Mouse (Mus musculus): ENCODE measurements around the gene Trpm1.

Gene Trpm1

GRCm38 (mm10) chr7:64276921-64277320, 123.3 kb downstream of the Trpm1 start:
- Histone ChIP-seq H3K36me3 (ENCODE audit: control insufficient read depth, insufficient read depth, low read length, poor library complexity, severe bottlenecking) (no peaks in the 10 kb centered on the region), H3K27me3 (ENCODE audit: control insufficient read depth, insufficient read depth, low read length, poor library complexity, severe bottlenecking) (no peaks in the 10 kb centered on the region)
- DNase-seq (ENCODE audit: low read depth, low spot score): no peak

DNA sequence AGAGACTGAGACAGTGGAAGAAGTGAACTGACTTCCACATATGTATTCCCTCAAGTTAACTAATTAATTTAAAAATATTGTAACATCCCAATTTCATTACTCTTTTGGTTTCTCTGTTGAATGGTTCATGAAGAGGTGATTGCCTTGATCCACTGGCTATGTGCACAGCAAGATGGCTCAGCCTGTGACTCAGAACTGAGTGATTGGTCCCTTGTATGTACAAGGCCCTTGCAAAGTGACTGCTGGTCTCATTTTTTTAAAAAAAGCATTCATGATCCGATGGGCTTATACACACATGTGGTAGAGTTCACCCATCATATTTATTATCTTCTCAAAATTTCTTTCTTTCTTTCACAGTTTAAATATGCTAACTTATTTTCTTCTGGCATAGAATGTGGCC, 124.9 kb downstream of the Trpm1 start:
- DNase-seq (ENCODE audit: low read depth, low spot score): no peak
- no peaks in the 10 kb centered on the region for H3K27me3 ChIP-seq (ENCODE audit: control insufficient read depth, insufficient read depth, low read length, poor library complexity, severe bottlenecking)
- no peaks in the 10 kb centered on the region for H3K36me3 ChIP-seq (ENCODE audit: control insufficient read depth, insufficient read depth, low read length, poor library complexity, severe bottlenecking)

DNA sequence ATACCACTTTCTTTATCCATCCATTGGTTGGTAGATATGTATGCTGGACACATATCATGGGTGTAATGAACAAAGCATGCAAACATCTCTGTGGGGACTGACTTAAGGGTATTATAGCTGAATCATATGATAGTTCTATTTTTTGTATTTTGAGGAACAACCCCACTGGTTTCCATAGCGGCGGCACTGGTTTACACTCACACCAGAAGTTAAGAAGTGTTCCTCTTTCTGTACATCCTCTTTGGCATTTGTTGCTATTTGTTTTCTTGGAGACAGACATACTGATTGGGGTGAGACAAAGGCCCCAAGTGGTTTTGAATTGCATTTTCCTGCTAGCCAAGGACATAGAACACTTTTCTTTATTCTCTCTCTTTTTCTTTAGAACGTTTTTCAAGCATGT, 125.9 kb downstream of the Trpm1 start:
- Histone ChIP-seq H3K27me3 (ENCODE audit: control insufficient read depth, insufficient read depth, low read length, poor library complexity, severe bottlenecking) (no peaks in the 10 kb centered on the region), H3K36me3 (ENCODE audit: control insufficient read depth, insufficient read depth, low read length, poor library complexity, severe bottlenecking) (no peaks in the 10 kb centered on the region)
- peak; percentile 24 for DNase-seq (ENCODE audit: low read depth, low spot score)

DNA sequence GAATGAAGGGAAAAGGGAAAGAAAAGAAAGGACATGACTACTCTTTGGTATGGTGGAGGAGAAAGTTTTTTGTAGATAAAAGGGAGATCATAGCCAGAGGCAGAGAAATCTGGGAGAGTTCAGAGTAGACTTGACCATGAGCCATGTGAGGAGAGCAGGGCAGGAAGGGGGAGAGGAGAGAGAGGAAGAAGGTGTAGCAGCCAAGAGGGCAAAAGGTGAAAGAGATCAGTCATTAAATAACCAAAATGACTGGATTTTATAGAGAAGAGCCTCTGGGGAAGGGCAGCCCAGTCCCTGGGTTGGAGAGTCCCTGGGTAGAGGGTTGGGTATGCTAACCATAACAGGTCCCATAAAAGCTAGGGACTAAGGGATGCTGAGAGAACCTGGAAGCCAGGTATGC, 132.9 kb downstream of the Trpm1 start:
- H3K27me3 ChIP-seq (ENCODE audit: control insufficient read depth, insufficient read depth, low read length, poor library complexity, severe bottlenecking): no peaks in the 10 kb centered on the region
- DNase-seq (ENCODE audit: low read depth, low spot score): no peak
- no peaks in the 10 kb centered on the region for H3K36me3 ChIP-seq (ENCODE audit: control insufficient read depth, insufficient read depth, low read length, poor library complexity, severe bottlenecking)

DNA sequence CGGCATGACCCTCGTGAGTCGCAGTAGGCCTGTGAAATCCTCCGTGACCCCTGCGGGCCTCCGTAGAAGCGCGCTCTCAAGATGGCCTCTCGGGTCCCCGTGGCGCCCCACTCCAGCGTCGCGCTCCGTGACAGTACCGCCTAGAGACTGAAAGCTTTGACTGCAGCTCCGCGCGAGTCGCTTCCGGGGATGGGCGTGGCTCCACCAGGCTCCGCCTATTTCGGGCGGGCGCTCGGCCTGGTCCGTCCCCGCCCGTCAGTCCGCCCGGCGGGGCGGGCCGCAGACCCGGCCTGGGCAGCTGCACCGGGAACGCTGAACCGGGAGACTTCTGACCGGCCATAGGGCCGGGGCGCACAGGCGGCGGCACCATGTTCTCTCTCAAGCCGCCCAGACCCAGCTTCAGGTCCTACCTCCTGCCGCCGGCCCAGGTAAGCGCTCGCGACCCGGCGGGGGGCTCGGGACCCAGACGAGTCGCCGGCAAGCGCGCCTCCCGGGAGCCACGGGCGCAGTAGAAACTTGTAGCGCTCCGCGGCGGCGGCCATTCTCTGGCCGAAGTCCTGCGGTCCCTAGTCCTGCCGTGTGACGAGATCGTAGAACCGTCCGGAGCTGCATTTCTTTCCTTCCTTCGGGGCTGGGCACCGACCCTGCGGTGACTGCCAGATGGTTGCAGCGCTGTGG, 133.9 kb downstream of the Trpm1 start, which contains the start of gene Mtmr10:
Gene Mtmr10, plus strand, starts transcription at position 240 of the 678 bp plus-strand sequence.
- DNase-seq (ENCODE audit: low read depth, low spot score): peak; percentile 97
- Histone ChIP-seq H3K27me3 (ENCODE audit: control insufficient read depth, insufficient read depth, low read length, poor library complexity, severe bottlenecking) (no peaks in the 10 kb centered on the region), H3K36me3 (ENCODE audit: control insufficient read depth, insufficient read depth, low read length, poor library complexity, severe bottlenecking) (no peaks in the 10 kb centered on the region)

DNA sequence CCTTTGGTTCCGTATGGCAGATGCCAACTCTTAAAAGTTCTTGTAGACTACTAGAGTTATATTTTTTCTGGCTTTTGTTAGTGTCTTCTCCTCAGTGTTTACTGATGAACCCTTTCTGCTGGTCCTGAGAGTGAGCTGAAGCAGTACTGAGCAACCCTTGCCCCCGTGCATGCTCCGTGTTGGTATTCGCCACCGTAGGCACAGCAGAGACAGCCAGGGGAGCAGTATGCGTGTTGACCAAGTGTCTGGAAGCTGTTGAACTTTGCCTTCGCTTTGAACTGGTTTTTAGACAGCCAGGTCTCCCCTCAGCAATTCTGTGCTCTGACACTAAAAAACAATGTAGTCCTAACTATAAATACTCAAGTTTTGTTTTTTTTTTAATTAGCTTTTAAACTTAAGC, 135.8 kb downstream of the Trpm1 start:
- Histone ChIP-seq H3K27me3 (ENCODE audit: control insufficient read depth, insufficient read depth, low read length, poor library complexity, severe bottlenecking) (no peaks in the 10 kb centered on the region), H3K36me3 (ENCODE audit: control insufficient read depth, insufficient read depth, low read length, poor library complexity, severe bottlenecking) (no peaks in the 10 kb centered on the region)
- no peak for DNase-seq (ENCODE audit: low read depth, low spot score)

GRCm38 (mm10) chr7:64290431-64290830, 136.8 kb downstream of the Trpm1 start:
- Histone ChIP-seq H3K36me3 (ENCODE audit: control insufficient read depth, insufficient read depth, low read length, poor library complexity, severe bottlenecking) (no peaks in the 10 kb centered on the region), H3K27me3 (ENCODE audit: control insufficient read depth, insufficient read depth, low read length, poor library complexity, severe bottlenecking) (no peaks in the 10 kb centered on the region)
- no peak for DNase-seq (ENCODE audit: low read depth, low spot score)

DNA sequence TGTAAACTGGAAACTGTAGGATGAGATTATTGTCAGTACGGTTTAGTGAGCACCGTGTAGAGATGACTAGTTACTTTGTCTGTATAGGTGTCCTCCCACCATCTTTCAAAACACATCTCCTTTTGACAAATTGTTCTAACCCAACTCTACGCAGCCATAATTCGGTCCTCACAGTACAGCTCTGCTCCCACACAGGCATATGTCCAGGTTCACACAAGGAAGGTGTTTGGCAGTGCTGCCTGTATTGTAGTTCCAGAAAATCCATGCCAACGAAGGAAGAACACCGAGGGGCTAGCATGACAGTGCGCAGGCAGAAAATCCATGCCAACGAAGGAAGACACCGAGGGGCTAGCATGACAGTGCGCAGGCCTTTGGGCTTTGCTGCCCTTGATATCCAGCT, 138.1 kb downstream of the Trpm1 start:
- Histone ChIP-seq H3K27me3 (ENCODE audit: control insufficient read depth, insufficient read depth, low read length, poor library complexity, severe bottlenecking) (no peaks in the 10 kb centered on the region), H3K36me3 (ENCODE audit: control insufficient read depth, insufficient read depth, low read length, poor library complexity, severe bottlenecking) (no peaks in the 10 kb centered on the region)
- no peak for DNase-seq (ENCODE audit: low read depth, low spot score)

- Histone ChIP-seq H3K36me3 (ENCODE audit: control insufficient read depth, insufficient read depth, low read length, poor library complexity, severe bottlenecking) (no peaks in the 10 kb centered on the region), H3K27me3 (ENCODE audit: control insufficient read depth, insufficient read depth, low read length, poor library complexity, severe bottlenecking) (no peaks in the 10 kb centered on the region)
- DNase-seq (ENCODE audit: low read depth, low spot score): no peak
These were observed 142.8 kb downstream of the Trpm1 start for GRCm38 (mm10) chr7:64296286-64297010.

DNA sequence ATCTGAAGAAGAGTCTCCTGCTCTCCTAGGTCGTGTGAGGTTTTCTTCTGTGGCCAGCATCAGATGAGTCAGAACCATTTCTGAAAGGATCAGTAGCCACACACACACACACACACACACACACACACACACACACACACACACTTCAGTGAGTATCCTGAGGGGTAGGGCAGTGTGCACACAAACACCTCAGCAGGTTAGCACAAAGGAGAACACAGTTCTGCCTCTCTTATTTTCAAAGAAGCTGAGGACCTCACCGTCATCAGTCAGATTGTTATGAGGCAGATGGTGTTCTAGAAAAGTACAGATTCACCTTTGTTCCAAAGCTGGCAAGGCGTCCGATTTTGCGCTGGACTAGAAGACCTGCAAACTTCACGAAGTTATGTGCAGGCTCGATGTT, 156.6 kb downstream of the Trpm1 start:
- Histone ChIP-seq H3K36me3 (ENCODE audit: control insufficient read depth, insufficient read depth, low read length, poor library complexity, severe bottlenecking) (peaks cover 2% of the 10 kb centered on the region; the same call in 1 of the 2 replicates), H3K27me3 (ENCODE audit: control insufficient read depth, insufficient read depth, low read length, poor library complexity, severe bottlenecking) (no peaks in the 10 kb centered on the region)
- no peak for DNase-seq (ENCODE audit: low read depth, low spot score)

DNA sequence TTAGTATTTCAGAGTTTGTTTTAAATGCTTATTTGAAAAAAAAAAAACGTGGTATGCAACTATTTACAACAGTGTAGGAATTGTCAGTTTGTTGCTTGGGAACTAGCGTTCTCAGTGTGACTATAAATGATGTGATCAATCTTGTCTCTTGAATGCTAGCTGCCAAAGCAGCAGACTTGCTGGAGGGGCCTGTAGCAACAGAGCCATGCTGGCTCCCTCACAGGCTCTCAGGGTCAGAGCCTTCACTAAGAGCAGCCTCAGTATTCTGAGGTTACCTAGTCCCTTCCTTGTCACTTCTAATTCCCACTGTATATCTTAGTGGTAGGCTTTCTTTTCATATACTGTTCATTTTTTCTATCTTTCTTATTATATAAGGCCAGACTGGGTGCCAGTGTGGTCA, 157.1 kb downstream of the Trpm1 start:
- no peaks in the 10 kb centered on the region for H3K27me3 ChIP-seq (ENCODE audit: control insufficient read depth, insufficient read depth, low read length, poor library complexity, severe bottlenecking)
- peaks cover 2% of the 10 kb centered on the region; the same call in 1 of the 2 replicates for H3K36me3 ChIP-seq (ENCODE audit: control insufficient read depth, insufficient read depth, low read length, poor library complexity, severe bottlenecking)
- DNase-seq (ENCODE audit: low read depth, low spot score): no peak

- no peak for DNase-seq (ENCODE audit: low read depth, low spot score)
- Histone ChIP-seq H3K36me3 (ENCODE audit: control insufficient read depth, insufficient read depth, low read length, poor library complexity, severe bottlenecking) (peaks cover 2% of the 10 kb centered on the region; the same call in 1 of the 2 replicates), H3K27me3 (ENCODE audit: control insufficient read depth, insufficient read depth, low read length, poor library complexity, severe bottlenecking) (no peaks in the 10 kb centered on the region)
These were observed 159.2 kb downstream of the Trpm1 start for GRCm38 (mm10) chr7:64312811-64313210.
